Mouse (Mus musculus) frontal cortex, postnatal 36 days (tissue): ENCODE measurements around the gene Aire.
A peak's percentile ranks its signal among the peaks of the same experiment; 100 is the strongest.

Experiments used
- DNase-seq, 2 experiments: peaks; one replicate each; pipeline ENCODE4 v3.0.0; 2022; ENCODE audit warnings: low spot score in 2 of 2

Gene Aire

GRCm38 (mm10) chr10:78008169-78008568, 35.2 kb downstream of the Aire start:
- no peak for DNase-seq

DNA sequence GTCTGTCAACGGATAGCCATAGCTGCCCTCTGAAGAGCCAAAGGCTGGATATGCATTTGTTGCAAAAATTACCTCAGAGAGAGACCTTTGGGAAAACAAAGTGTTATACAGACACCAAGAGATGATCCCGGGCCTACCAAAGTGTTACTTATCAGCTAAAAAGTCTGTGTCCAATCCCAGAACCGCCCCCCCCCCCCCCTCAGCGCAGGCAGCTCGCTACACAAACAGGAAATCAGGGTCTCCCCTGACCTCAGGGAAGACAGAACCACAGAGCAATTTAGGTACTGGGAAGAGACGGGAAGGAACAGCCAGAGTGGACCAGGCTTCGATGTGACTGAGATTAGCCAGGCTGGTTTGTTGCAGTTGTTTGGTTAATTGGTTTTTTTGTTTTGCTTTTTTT, 36.2 kb downstream of the Aire start:
- DNase-seq = no peak

GRCm38 (mm10) chr10:78005791-78006438, 37.5 kb downstream of the Aire start:
- peak in 1 of 2 experiments; percentile 39 for DNase-seq

DNA sequence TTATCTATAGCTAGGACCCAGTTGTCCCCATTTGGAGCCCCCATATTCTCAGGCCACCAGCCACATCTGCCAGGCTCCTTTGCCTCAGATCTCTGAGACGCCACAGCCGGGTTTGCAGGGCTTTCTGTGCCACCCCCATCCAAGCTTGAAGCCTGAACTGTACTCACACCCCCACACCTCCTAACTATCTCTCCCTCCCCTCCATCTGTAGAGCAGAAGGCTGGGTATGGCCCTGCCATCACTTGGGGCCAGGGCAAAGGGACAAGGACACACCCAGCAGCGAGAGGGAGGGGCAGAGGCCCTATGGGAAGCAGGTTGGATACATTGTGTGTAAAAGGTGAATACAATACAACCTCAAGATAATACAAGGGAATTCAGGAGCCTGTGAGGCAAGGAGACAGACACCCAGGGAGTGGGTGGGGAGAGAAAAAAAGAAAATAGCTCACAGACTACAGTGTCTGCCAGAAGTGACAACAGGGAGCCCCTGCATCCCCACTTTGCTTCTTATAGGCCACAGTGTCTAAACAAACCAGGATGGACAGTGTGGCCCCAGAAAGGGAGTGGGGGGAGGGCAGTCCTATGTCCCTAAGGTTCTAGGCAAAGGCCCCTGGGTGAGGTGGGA, 38.8 kb downstream of the Aire start:
- DNase-seq = peak; percentile 78

DNA sequence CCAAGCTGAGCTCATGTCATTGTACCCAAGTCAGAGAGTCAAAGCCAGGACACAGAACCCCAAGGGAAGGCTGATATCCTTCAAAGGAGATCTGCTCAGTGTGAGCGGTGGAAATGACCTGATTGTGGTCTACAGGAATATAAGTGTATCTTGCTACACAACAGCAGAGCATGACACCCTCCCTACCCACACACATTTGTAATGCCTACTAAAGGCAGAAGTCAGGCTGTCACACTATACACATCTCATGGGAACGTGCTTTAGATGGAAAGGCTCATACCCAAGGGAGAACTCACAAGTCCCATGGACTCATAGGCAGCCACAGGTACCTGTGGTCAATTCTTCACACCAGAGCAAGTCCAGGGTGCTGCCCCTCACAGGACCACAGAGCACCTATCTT, 41.1 kb downstream of the Aire start:
- peak in 1 of 2 experiments; percentile 48 for DNase-seq

- DNase-seq = peak; percentile 87 to 96
Measured at GRCm38 (mm10) chr10:78001796-78002195, 41.6 kb downstream of the Aire start.

DNA sequence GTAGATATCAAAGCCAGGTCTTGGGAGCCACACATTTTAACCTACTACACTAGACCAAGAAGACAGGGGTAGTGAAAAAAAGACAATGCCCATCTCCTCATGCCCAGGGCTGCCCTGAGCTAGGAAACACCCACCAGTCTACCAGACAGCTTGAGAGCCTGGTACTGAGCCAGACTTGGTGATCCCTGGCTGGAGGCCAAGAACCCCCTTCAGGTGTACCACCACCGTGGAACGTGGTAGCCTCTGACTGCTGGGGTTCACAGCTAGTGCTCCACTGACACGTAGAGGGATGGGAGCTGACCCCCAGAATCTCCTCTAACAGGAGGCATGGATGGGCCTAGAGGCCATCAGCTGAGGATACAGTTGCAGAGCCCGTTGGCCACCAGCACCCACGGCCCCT, 43.2 kb downstream of the Aire start:
- no peak for DNase-seq

- DNase-seq = no peak
Measured at GRCm38 (mm10) chr10:77995639-77996038, 47.8 kb downstream of the Aire start.

DNA sequence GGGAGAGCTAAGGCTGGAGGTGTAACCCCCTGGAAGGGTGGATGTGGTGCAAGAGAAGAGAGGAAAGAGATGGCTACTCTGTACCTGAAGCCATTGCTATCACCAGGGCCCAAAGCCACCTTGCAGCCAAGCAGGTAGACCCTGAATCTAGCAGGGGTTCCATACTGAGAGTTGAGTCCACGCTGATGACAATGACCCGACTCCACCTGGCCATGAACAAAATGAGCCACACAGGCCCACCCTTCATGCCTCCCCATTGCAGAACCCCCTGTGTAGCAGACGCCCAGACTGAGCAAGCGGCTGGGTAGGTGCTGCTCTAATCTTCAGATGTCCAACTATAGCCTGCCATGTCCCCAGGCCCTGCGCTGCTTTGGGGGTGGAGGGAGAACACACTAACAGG, 57.6 kb downstream of the Aire start:
- DNase-seq = no peak

DNA sequence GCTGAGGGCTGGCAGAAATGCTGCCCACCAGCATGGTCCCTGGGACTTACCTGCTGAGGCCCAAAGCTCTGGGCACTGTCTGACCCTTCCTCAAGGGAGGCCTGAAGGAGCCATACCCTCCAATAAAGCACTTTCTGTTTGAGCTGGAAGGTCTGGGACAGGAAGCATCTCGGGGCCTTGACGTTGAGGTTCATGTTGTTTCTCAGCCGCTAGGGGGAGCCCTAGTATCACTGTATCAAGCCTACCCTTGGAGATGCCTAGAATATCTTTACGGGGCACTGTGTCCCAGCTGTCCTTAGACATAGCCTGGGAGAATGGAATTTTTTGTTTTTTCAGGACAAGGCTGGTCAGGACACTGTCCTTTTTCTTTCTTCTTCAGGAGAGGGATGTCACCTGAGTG, 58.8 kb downstream of the Aire start:
- DNase-seq = peak; percentile 71 to 76
